Mouse (Mus musculus): ENCODE data around the gene Ptbp1. TPM values are rescaled to one million over a fixed set of nuclear protein-coding genes. Genes with fewer than 3 reads are reported as not detected.
A peak's percentile ranks its signal among the peaks of the same experiment; 100 is the strongest.

Ptbp1 gene
- polyA plus RNA-seq, 1 experiment from 2014 or later, result 74.0 TPM

- H3K36me3 ChIP-seq (ENCODE audit: control insufficient read depth, insufficient read depth, low read length), result peaks cover 59% of the 10 kb centered on the region
- no peak overlapping the region for H3K27ac ChIP-seq (replicated peaks; ENCODE audit: low read depth, low read length)
- H3K4me2 ChIP-seq (ENCODE audit: low read length), result no peak overlapping the region
- no peak overlapping the region for H3K4me3 ChIP-seq (replicated peaks; ENCODE audit: low read depth, low read length)
- WGBS, result 90% methylated on average over 10 of the region's 10 CpGs
- ATAC-seq (ENCODE audit: low FRiP score, low TSS enrichment) (no peak), DNase-seq (no peak)
- H3K9ac ChIP-seq (replicated peaks; ENCODE audit: low read length), result no peak overlapping the region
- H3K27me3 ChIP-seq (ENCODE audit: control insufficient read depth, insufficient read depth, low read length), result no peaks in the 10 kb centered on the region
- peaks cover 3% of the 10 kb centered on the region; the same call in 1 of the 2 replicates for H3K4me1 ChIP-seq (ENCODE audit: control insufficient read depth, insufficient read depth, low read length)
- H3K9me3 ChIP-seq (ENCODE audit: control insufficient read depth, low read length), result no peaks in the 10 kb centered on the region
These were observed 53.2 kb downstream of the Ptbp1 start for GRCm38 (mm10) chr10:79907415-79907814.

GRCm38 (mm10) chr10:79908167-79909091 lies 54.2 kb downstream of the Ptbp1 start, which contains the start of gene Med16:
Gene Med16 (minus strand): TSS chr10:79908923.
- Histone ChIP-seq H3K36me3 (ENCODE audit: control insufficient read depth, insufficient read depth, low read length) (peaks cover 50% of the 10 kb centered on the region), H3K9ac (replicated peaks; ENCODE audit: low read length) (peak within 1 kb of the TSS; percentile 82), H3K4me2 (ENCODE audit: low read length) (peak within 1 kb of the TSS; percentile 53), H3K9me3 (ENCODE audit: control insufficient read depth, low read length) (no peaks in the 10 kb centered on the region), H3K4me3 (replicated peaks; ENCODE audit: low read depth, low read length) (peak within 1 kb of the TSS; percentile 58), H3K4me1 (ENCODE audit: control insufficient read depth, insufficient read depth, low read length) (peaks cover 3% of the 10 kb centered on the region; the same call in 1 of the 2 replicates), H3K27me3 (ENCODE audit: control insufficient read depth, insufficient read depth, low read length) (no peaks in the 10 kb centered on the region), H3K27ac (replicated peaks; ENCODE audit: low read depth, low read length) (peak within 1 kb of the TSS; percentile 97)
- peak; percentile 93 for ATAC-seq (ENCODE audit: low FRiP score, low TSS enrichment)
- 2% methylated on average over 52 of the region's 52 CpGs for WGBS
- peak; percentile 95 for DNase-seq

- Histone ChIP-seq H3K36me3 (ENCODE audit: control insufficient read depth, insufficient read depth, low read length) (peaks cover 45% of the 10 kb centered on the region), H3K27ac (replicated peaks; ENCODE audit: low read depth, low read length) (peak overlapping the region; percentile 97), H3K9ac (replicated peaks; ENCODE audit: low read length) (peak overlapping the region; percentile 82), H3K4me3 (replicated peaks; ENCODE audit: low read depth, low read length) (peak overlapping the region; percentile 58), H3K4me1 (ENCODE audit: control insufficient read depth, insufficient read depth, low read length) (peaks cover 9% of the 10 kb centered on the region), H3K4me2 (ENCODE audit: low read length) (peak overlapping the region; percentile 53), H3K9me3 (ENCODE audit: control insufficient read depth, low read length) (no peaks in the 10 kb centered on the region), H3K27me3 (ENCODE audit: control insufficient read depth, insufficient read depth, low read length) (no peaks in the 10 kb centered on the region)
- DNase-seq (no peak), ATAC-seq (ENCODE audit: low FRiP score, low TSS enrichment) (peak; percentile 66)
- 23% methylated on average over 14 of the region's 14 CpGs for WGBS
These were observed 55.1 kb downstream of the Ptbp1 start for GRCm38 (mm10) chr10:79909092-79909922.

- peak within 1 kb of the TSS; percentile 82; the same call in 1 of the 2 replicates for H3K9ac ChIP-seq (replicated peaks; ENCODE audit: low read length)
- WGBS, result 96% methylated on average over 4 of the region's 4 CpGs
These were observed 56.3 kb downstream of the Ptbp1 start, which contains the start of gene Gm26602 for GRCm38 (mm10) chr10:79910556-79910955. Gene Gm26602 (plus strand): TSS chr10:79910856.

GRCm38 (mm10) chr10:79912412-79912811 lies 58.2 kb downstream of the Ptbp1 start:
- no peaks in the 10 kb centered on the region for H3K27me3 ChIP-seq (ENCODE audit: control insufficient read depth, insufficient read depth, low read length)
- no peaks in the 10 kb centered on the region for H3K9me3 ChIP-seq (ENCODE audit: control insufficient read depth, low read length)
- no peak overlapping the region for H3K9ac ChIP-seq (replicated peaks; ENCODE audit: low read length)
- no peak for ATAC-seq (ENCODE audit: low FRiP score, low TSS enrichment)
- H3K4me3 ChIP-seq (replicated peaks; ENCODE audit: low read depth, low read length), result no peak overlapping the region
- WGBS, result 65% methylated on average over 20 of the region's 20 CpGs
- H3K4me2 ChIP-seq (ENCODE audit: low read length), result no peak overlapping the region
- H3K36me3 ChIP-seq (ENCODE audit: control insufficient read depth, insufficient read depth, low read length), result peaks cover 21% of the 10 kb centered on the region
- DNase-seq, result no peak
- no peak overlapping the region for H3K27ac ChIP-seq (replicated peaks; ENCODE audit: low read depth, low read length)
- peaks cover 25% of the 10 kb centered on the region for H3K4me1 ChIP-seq (ENCODE audit: control insufficient read depth, insufficient read depth, low read length)

More at GRCm38 (mm10) chr10:79910556-79910955, 56.3 kb downstream of the Ptbp1 start, which contains the start of gene Gm26602:
- 0 out of 2 replicates have a peak within 1 kb of the TSS, but pooled peaks have one; percentile 58 for H3K4me3 ChIP-seq (replicated peaks; ENCODE audit: low read depth, low read length)
- H3K4me2 ChIP-seq (ENCODE audit: low read length), result no peak within 1 kb of the TSS; the same call in 1 of the 2 replicates
- H3K27ac ChIP-seq (replicated peaks; ENCODE audit: low read depth, low read length), result peak within 1 kb of the TSS; percentile 97
- peaks cover 19% of the 10 kb centered on the region for H3K4me1 ChIP-seq (ENCODE audit: control insufficient read depth, insufficient read depth, low read length)
- H3K9me3 ChIP-seq (ENCODE audit: control insufficient read depth, low read length), result no peaks in the 10 kb centered on the region
- no peak for ATAC-seq (ENCODE audit: low FRiP score, low TSS enrichment)
- H3K36me3 ChIP-seq (ENCODE audit: control insufficient read depth, insufficient read depth, low read length), result peaks cover 35% of the 10 kb centered on the region
- H3K27me3 ChIP-seq (ENCODE audit: control insufficient read depth, insufficient read depth, low read length), result no peaks in the 10 kb centered on the region
- no peak for DNase-seq

Small RNA genes within 50 kb of the gene (microRNA-seq; reads per million reads assigned to microRNA genes)
- not detected for gene Mir6910

Other genes with a start within 250 kb of the Ptbp1 start
- gene C2cd4c, start 240.4 kb upstream of the Ptbp1 start, polyA plus RNA-seq (2014; fragmentation: Nextera tagmentation; extraction: Ambion mirVana), result 0.84 and 1.4 TPM in 2 replicates
- 17.2 and 21.6 TPM in 2 replicates for gene Shc2, start 216.5 kb upstream of the Ptbp1 start, polyA plus RNA-seq (2014; fragmentation: Nextera tagmentation; extraction: Ambion mirVana)
- gene Odf3l2, start 208.7 kb upstream of the Ptbp1 start, polyA plus RNA-seq (2014; fragmentation: Nextera tagmentation; extraction: Ambion mirVana), result 0.17 and 0.40 TPM in 2 replicates
- 0.31 and 1.00 TPM in 2 replicates for gene Madcam1, start 189.9 kb upstream of the Ptbp1 start, polyA plus RNA-seq (2014; fragmentation: Nextera tagmentation; extraction: Ambion mirVana)
- 94.4 and 110 TPM in 2 replicates for gene Tpgs1, start 185.1 kb upstream of the Ptbp1 start, polyA plus RNA-seq (2014; fragmentation: Nextera tagmentation; extraction: Ambion mirVana)
- 80.4 and 94.9 TPM in 2 replicates for gene Cdc34, start 172.2 kb upstream of the Ptbp1 start, polyA plus RNA-seq (2014; fragmentation: Nextera tagmentation; extraction: Ambion mirVana)
- gene Gzmm, start 165.4 kb upstream of the Ptbp1 start, polyA plus RNA-seq (2014; fragmentation: Nextera tagmentation; extraction: Ambion mirVana), result 1.1 and 1.5 TPM in 2 replicates
- 680 and 689 TPM in 2 replicates for gene Bsg, start 149.9 kb upstream of the Ptbp1 start, polyA plus RNA-seq (2014; fragmentation: Nextera tagmentation; extraction: Ambion mirVana)
- gene Hcn2, start 137.8 kb upstream of the Ptbp1 start, polyA plus RNA-seq (2014; fragmentation: Nextera tagmentation; extraction: Ambion mirVana), result 0.89 and 1.9 TPM in 2 replicates
- gene Polrmt, start 107.8 kb upstream of the Ptbp1 start, polyA plus RNA-seq (2014; fragmentation: Nextera tagmentation; extraction: Ambion mirVana), result 35.9 and 39.8 TPM in 2 replicates
- 0.87 and 1.0 TPM in 2 replicates for gene Fgf22, start 99.4 kb upstream of the Ptbp1 start, polyA plus RNA-seq (2014; fragmentation: Nextera tagmentation; extraction: Ambion mirVana)
- 92.8 and 94.6 TPM in 2 replicates for gene Rnf126, start 87.5 kb upstream of the Ptbp1 start, polyA plus RNA-seq (2014; fragmentation: Nextera tagmentation; extraction: Ambion mirVana)
- 0.80 and 1.5 TPM in 2 replicates for gene Fstl3, start 77.2 kb upstream of the Ptbp1 start, polyA plus RNA-seq (2014; fragmentation: Nextera tagmentation; extraction: Ambion mirVana)
- gene Prss57, start 63.5 kb upstream of the Ptbp1 start, polyA plus RNA-seq (2014; fragmentation: Nextera tagmentation; extraction: Ambion mirVana), result 0.30 TPM in 1 of 2 replicates, not detected in the other
- gene Palm, start 60.9 kb upstream of the Ptbp1 start, polyA plus RNA-seq (2014; fragmentation: Nextera tagmentation; extraction: Ambion mirVana), result 270 and 307 TPM in 2 replicates
- 0.45 and 1.5 TPM in 2 replicates for gene Misp, start 33.4 kb upstream of the Ptbp1 start, polyA plus RNA-seq (2014; fragmentation: Nextera tagmentation; extraction: Ambion mirVana)
- 14.9 and 16.7 TPM in 2 replicates for gene Prtn3, start 20.0 kb downstream of the Ptbp1 start, polyA plus RNA-seq (2014; fragmentation: Nextera tagmentation; extraction: Ambion mirVana)
- gene Plppr3, start 20.2 kb downstream of the Ptbp1 start, polyA plus RNA-seq (2014; fragmentation: Nextera tagmentation; extraction: Ambion mirVana), result 342 and 375 TPM in 2 replicates
- not detected in 2 replicates for gene Elane, start 31.8 kb downstream of the Ptbp1 start, polyA plus RNA-seq (2014; fragmentation: Nextera tagmentation; extraction: Ambion mirVana)
- not detected in 2 replicates for gene Cfd, start 36.4 kb downstream of the Ptbp1 start, polyA plus RNA-seq (2014; fragmentation: Nextera tagmentation; extraction: Ambion mirVana)
- gene Med16, start 54.5 kb downstream of the Ptbp1 start, polyA plus RNA-seq (2014; fragmentation: Nextera tagmentation; extraction: Ambion mirVana), result 57.2 and 58.8 TPM in 2 replicates
- 3.5 and 8.6 TPM in 2 replicates for gene Gm26602, start 56.4 kb downstream of the Ptbp1 start, polyA plus RNA-seq (2014; fragmentation: Nextera tagmentation; extraction: Ambion mirVana)
- gene Kiss1r, start 62.5 kb downstream of the Ptbp1 start, polyA plus RNA-seq (2014; fragmentation: Nextera tagmentation; extraction: Ambion mirVana), result 2.4 and 2.9 TPM in 2 replicates
- gene R3hdm4, start 66.8 kb downstream of the Ptbp1 start, polyA plus RNA-seq (2014; fragmentation: Nextera tagmentation; extraction: Ambion mirVana), result 220 and 229 TPM in 2 replicates
- gene Arid3a, start 72.6 kb downstream of the Ptbp1 start, polyA plus RNA-seq (2014; fragmentation: Nextera tagmentation; extraction: Ambion mirVana), result 2.4 and 4.0 TPM in 2 replicates
- 89.6 and 117 TPM in 2 replicates for gene Wdr18, start 105.7 kb downstream of the Ptbp1 start, polyA plus RNA-seq (2014; fragmentation: Nextera tagmentation; extraction: Ambion mirVana)
- 0.39 and 0.53 TPM in 2 replicates for gene Grin3b, start 116.3 kb downstream of the Ptbp1 start, polyA plus RNA-seq (2014; fragmentation: Nextera tagmentation; extraction: Ambion mirVana)
- gene Tmem259, start 129.9 kb downstream of the Ptbp1 start, polyA plus RNA-seq (2014; fragmentation: Nextera tagmentation; extraction: Ambion mirVana), result 20.7 and 28.4 TPM in 2 replicates
- 10.9 and 35.0 TPM in 2 replicates for gene Cnn2, start 134.2 kb downstream of the Ptbp1 start, polyA plus RNA-seq (2014; fragmentation: Nextera tagmentation; extraction: Ambion mirVana)
- gene Abca7, start 142.1 kb downstream of the Ptbp1 start, polyA plus RNA-seq (2014; fragmentation: Nextera tagmentation; extraction: Ambion mirVana), result 3.7 and 4.1 TPM in 2 replicates
- gene Arhgap45, start 162.2 kb downstream of the Ptbp1 start, polyA plus RNA-seq (2014; fragmentation: Nextera tagmentation; extraction: Ambion mirVana), result 0.39 and 1.4 TPM in 2 replicates
- 157 and 167 TPM in 2 replicates for gene Polr2e, start 185.4 kb downstream of the Ptbp1 start, polyA plus RNA-seq (2014; fragmentation: Nextera tagmentation; extraction: Ambion mirVana)
- 508 and 543 TPM in 2 replicates for gene Gpx4, start 192.7 kb downstream of the Ptbp1 start, polyA plus RNA-seq (2014; fragmentation: Nextera tagmentation; extraction: Ambion mirVana)

Measured in midbrain, embryonic 14.5 days (tissue).